Mouse (Mus musculus): ENCODE results near the gene 4932415D10Rik. TPM values are rescaled to one million over a fixed set of nuclear protein-coding genes. Genes with fewer than 3 reads are reported as not detected.

4932415D10Rik gene
- polyA plus RNA-seq, 1 experiment from 2014 or later: not detected

DNA sequence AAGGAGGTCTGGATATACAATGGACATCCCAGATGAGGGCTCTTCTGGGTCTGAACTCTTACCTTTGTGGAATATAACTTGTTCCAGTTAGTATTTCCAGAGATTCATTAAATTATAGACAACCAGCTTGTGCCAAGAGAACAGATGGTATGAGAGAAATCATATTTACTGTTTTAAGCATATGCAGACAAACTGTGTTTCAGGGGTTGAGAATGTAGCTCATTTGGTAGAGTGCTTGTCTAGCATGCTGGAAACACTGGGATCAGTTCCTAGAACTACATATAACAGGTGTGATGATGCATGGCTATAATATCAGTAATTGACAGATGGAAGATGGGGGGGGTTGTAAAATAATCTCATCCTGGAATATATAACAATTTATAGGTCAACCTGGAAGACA is 71.4 kb downstream of the 4932415D10Rik start:
- no peaks in the 10 kb centered on the region for H3K9me3 ChIP-seq (replicated peaks; ENCODE audit: control insufficient read depth, low read length)
- no peak overlapping the region for H3K27ac ChIP-seq (replicated peaks; ENCODE audit: low read depth, low read length)
- H3K4me1 ChIP-seq (ENCODE audit: control insufficient read depth, insufficient read depth, low read length): no peaks in the 10 kb centered on the region
- no peaks in the 10 kb centered on the region for H3K27me3 ChIP-seq (ENCODE audit: control insufficient read depth, insufficient read depth, low read length)
- DNase-seq (ENCODE audit: low spot score) (no peak), ATAC-seq (replicated peaks; ENCODE audit: insufficient number of reproducible peaks, low FRiP score, low TSS enrichment, low read depth) (no peak)
- no peak overlapping the region for H3K4me2 ChIP-seq (ENCODE audit: low read depth, low read length)
- no peaks in the 10 kb centered on the region for H3K36me3 ChIP-seq (replicated peaks; ENCODE audit: control insufficient read depth, insufficient read depth, low read depth, low read length)
- H3K4me3 ChIP-seq (ENCODE audit: low read depth, low read length): no peak overlapping the region
- no peak overlapping the region for H3K9ac ChIP-seq (replicated peaks; ENCODE audit: low read length)

DNA sequence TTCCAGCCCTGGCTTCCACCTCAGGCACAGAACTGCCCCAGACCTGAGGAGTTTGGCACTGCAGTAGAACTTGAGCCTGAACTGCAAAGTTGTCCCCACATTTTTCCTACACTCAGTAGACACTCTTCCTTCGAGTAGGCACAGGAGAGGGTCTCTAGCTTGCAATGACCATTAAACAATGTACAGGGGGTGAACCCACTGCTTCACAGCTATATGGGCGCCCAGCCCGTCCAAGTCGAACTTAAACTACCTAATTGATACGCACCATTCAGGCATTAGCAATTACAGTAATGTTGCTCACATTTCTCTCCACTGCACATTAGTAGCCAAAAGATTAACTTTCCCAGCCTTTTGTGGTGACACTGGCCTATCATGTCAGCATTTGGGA is 75.0 kb downstream of the 4932415D10Rik start:
- Histone ChIP-seq H3K36me3 (replicated peaks; ENCODE audit: control insufficient read depth, insufficient read depth, low read depth, low read length) (no peaks in the 10 kb centered on the region), H3K27me3 (ENCODE audit: control insufficient read depth, insufficient read depth, low read length) (no peaks in the 10 kb centered on the region), H3K4me2 (ENCODE audit: low read depth, low read length) (no peak overlapping the region), H3K9me3 (replicated peaks; ENCODE audit: control insufficient read depth, low read length) (no peaks in the 10 kb centered on the region; the same call in 1 of the 2 replicates), H3K4me3 (ENCODE audit: low read depth, low read length) (peak overlapping the region; percentile 69), H3K9ac (replicated peaks; ENCODE audit: low read length) (no peak overlapping the region), H3K4me1 (ENCODE audit: control insufficient read depth, insufficient read depth, low read length) (no peaks in the 10 kb centered on the region), H3K27ac (replicated peaks; ENCODE audit: low read depth, low read length) (no peak overlapping the region)
- ATAC-seq (replicated peaks; ENCODE audit: insufficient number of reproducible peaks, low FRiP score, low TSS enrichment, low read depth): no peak; the same call in 1 of the 2 replicates
- WGBS: 75% methylated on average over 5 of the region's 5 CpGs
- no peak for DNase-seq (ENCODE audit: low spot score)

DNA sequence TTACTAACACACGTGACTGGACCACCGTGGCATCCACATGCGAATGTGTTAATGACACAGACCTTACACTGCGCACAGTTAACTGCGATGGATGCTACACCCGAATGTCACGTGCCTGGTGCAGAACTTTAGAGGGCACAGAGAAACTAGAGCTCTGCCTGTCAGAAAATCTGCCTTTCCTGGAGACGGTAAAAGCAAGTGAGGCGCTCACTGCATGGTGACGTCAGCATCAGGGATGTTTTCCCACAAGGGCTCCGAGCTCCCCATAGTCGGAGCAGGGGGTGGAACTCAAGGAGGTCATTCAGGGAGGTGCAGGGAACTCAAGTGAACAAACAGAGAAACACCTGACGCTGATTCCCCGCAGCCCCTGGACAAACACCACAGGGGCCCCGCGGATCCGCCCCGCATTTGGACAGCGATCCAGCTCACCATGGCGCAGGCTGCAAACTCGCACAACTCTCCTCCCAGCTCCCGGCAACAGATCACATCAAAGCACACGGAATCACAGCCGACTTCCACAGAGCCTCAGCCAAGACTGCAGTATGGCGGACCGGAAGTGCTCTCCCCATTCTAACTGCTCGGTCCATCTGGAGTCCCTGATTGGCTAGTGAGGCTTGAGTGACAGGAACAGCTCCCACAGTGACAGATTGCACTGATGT is 75.5 kb downstream of the 4932415D10Rik start, which contains the start of gene Zfp938:
TSS of gene Zfp938 (minus strand) at position 539 of the 659 bp plus-strand sequence.
- peak within 1 kb of the TSS; percentile 78 for H3K9ac ChIP-seq (replicated peaks; ENCODE audit: low read length)
- H3K4me2 ChIP-seq (ENCODE audit: low read depth, low read length): peak within 1 kb of the TSS; percentile 51
- no peaks in the 10 kb centered on the region for H3K4me1 ChIP-seq (ENCODE audit: control insufficient read depth, insufficient read depth, low read length)
- peak within 1 kb of the TSS; percentile 36; the same call in 1 of the 2 replicates for H3K27ac ChIP-seq (replicated peaks; ENCODE audit: low read depth, low read length)
- peak within 1 kb of the TSS; percentile 69 for H3K4me3 ChIP-seq (ENCODE audit: low read depth, low read length)
- no peaks in the 10 kb centered on the region for H3K36me3 ChIP-seq (replicated peaks; ENCODE audit: control insufficient read depth, insufficient read depth, low read depth, low read length)
- DNase-seq (ENCODE audit: low spot score) (peak; percentile 90), ATAC-seq (replicated peaks; ENCODE audit: insufficient number of reproducible peaks, low FRiP score, low TSS enrichment, low read depth) (peak; percentile 100)
- H3K27me3 ChIP-seq (ENCODE audit: control insufficient read depth, insufficient read depth, low read length): no peaks in the 10 kb centered on the region
- H3K9me3 ChIP-seq (replicated peaks; ENCODE audit: control insufficient read depth, low read length): no peaks in the 10 kb centered on the region; the same call in 1 of the 2 replicates
- WGBS: 3% methylated on average over 27 of the region's 27 CpGs

Other genes with a start within 250 kb of the 4932415D10Rik start
- gene BC024063, start 233.2 kb downstream of the 4932415D10Rik start, polyA plus RNA-seq (2014; fragmentation: Nextera tagmentation; extraction: Ambion mirVana): 8.1 and 8.4 TPM in 2 replicates
- gene AU041133, start 188.6 kb downstream of the 4932415D10Rik start, polyA plus RNA-seq (2014; fragmentation: Nextera tagmentation; extraction: Ambion mirVana): 5.4 and 5.7 TPM in 2 replicates
- gene Zfp938, start 75.3 kb downstream of the 4932415D10Rik start, polyA plus RNA-seq (2014; fragmentation: Nextera tagmentation; extraction: Ambion mirVana): 18.3 and 20.1 TPM in 2 replicates
- gene Gm4924, start 37.7 kb upstream of the 4932415D10Rik start, polyA plus RNA-seq (2014; fragmentation: Nextera tagmentation; extraction: Ambion mirVana): 6.4 and 9.2 TPM in 2 replicates
- gene Gm1553, start 176.0 kb upstream of the 4932415D10Rik start, polyA plus RNA-seq (2014; fragmentation: Nextera tagmentation; extraction: Ambion mirVana): not detected in 2 replicates